Mouse (Mus musculus) megakaryocyte, embryonic 14.5 days (primary cell): ENCODE measurements around the gene Ckap4. TPM values are rescaled to one million over a fixed set of nuclear protein-coding genes. Genes with fewer than 3 reads are reported as not detected.

Experiments
- H3K27me3 ChIP-seq: replicated peaks from 2 replicates; pipeline ENCODE3; 2012; ENCODE audit warnings: inconsistent platforms
- H3K36me3 ChIP-seq: replicated peaks from 2 replicates; pipeline ENCODE3; 2012; ENCODE audit warnings: low read length, inconsistent platforms, mixed read lengths
- H3K4me1 ChIP-seq: 2 replicates; pipeline ENCODE4 v1.6.1; 2012; ENCODE audit warnings: inconsistent platforms
- H3K4me3 ChIP-seq: replicated peaks from 2 replicates; pipeline ENCODE3; 2012; ENCODE audit warnings: moderate library complexity, mild to moderate bottlenecking, inconsistent platforms
- H3K9me3 ChIP-seq: 2 replicates; pipeline ENCODE4 v1.6.1; 2012; ENCODE audit warnings: inconsistent platforms
- FLI1 ChIP-seq: IDR thresholded peaks from 2 replicates; pipeline ENCODE4 v1.6.1; 2012; ENCODE audit warnings: low read length, inconsistent platforms, mixed read lengths
- GATA1 ChIP-seq: IDR thresholded peaks from 3 replicates; pipeline ENCODE4 v1.6.1; 2012; ENCODE audit warnings: mixed read lengths, low read length, inconsistent platforms, borderline replicate concordance
- polyA plus RNA-seq: library from polyadenylated mRNA; stranded (reverse); fragments of >175 nt; gene quantifications from 2 replicates; pipeline ENCODE4 v1.2.3, GENCODE M21; 2012; ENCODE audit warnings: low replicate concordance; ENCODE audit not compliant: insufficient read depth

The Ckap4 gene
- polyA plus RNA-seq: 1.5 and 2.5 TPM in 2 replicates

GRCm38 (mm10) chr10:84533912-84534671, at the start of gene Ckap4:
TSS of gene Ckap4 (minus strand) at chr10:84534062.
- no peaks in the 10 kb centered on the region for H3K36me3 ChIP-seq
- H3K9me3 ChIP-seq: peaks cover 5% of the 10 kb centered on the region
- peak within 1 kb of the TSS; percentile 91 for H3K4me3 ChIP-seq
- H3K4me1 ChIP-seq: peaks cover 43% of the 10 kb centered on the region
- peaks cover 85% of the 10 kb centered on the region for H3K27me3 ChIP-seq
- TF ChIP-seq GATA1 (no peak), FLI1 (no peak)

GRCm38 (mm10) chr10:84582236-84582635, 48.4 kb upstream of the Ckap4 start:
- peaks cover 9% of the 10 kb centered on the region for H3K36me3 ChIP-seq
- TF ChIP-seq FLI1: no peak
- TF ChIP-seq GATA1: no peak
- H3K4me1 ChIP-seq: peaks cover 51% of the 10 kb centered on the region
- no peaks in the 10 kb centered on the region for H3K9me3 ChIP-seq
- H3K4me3 ChIP-seq: no peak overlapping the region
- H3K27me3 ChIP-seq: peaks cover 22% of the 10 kb centered on the region

GRCm38 (mm10) chr10:84581191-84581590, 47.3 kb upstream of the Ckap4 start:
- Histone ChIP-seq H3K27me3 (peaks cover 22% of the 10 kb centered on the region), H3K9me3 (no peaks in the 10 kb centered on the region), H3K36me3 (peaks cover 6% of the 10 kb centered on the region), H3K4me3 (no peak overlapping the region), H3K4me1 (peaks cover 53% of the 10 kb centered on the region)
- TF ChIP-seq FLI1 (no peak), GATA1 (no peak)

GRCm38 (mm10) chr10:84579527-84579926, 45.7 kb upstream of the Ckap4 start:
- peaks cover 55% of the 10 kb centered on the region for H3K4me1 ChIP-seq

GRCm38 (mm10) chr10:84578738-84579137, 44.9 kb upstream of the Ckap4 start:
- Histone ChIP-seq H3K27me3 (peaks cover 14% of the 10 kb centered on the region), H3K9me3 (no peaks in the 10 kb centered on the region), H3K36me3 (no peaks in the 10 kb centered on the region), H3K4me1 (peaks cover 52% of the 10 kb centered on the region), H3K4me3 (peak overlapping the region; percentile 73)
- TF ChIP-seq GATA1: no peak
- no peak for TF ChIP-seq FLI1

More at GRCm38 (mm10) chr10:84579527-84579926, 45.7 kb upstream of the Ckap4 start:
- Histone ChIP-seq H3K36me3 (no peaks in the 10 kb centered on the region), H3K9me3 (no peaks in the 10 kb centered on the region), H3K27me3 (peaks cover 19% of the 10 kb centered on the region), H3K4me3 (no peak overlapping the region)
- no peak for TF ChIP-seq GATA1
- TF ChIP-seq FLI1: no peak

- Histone ChIP-seq H3K4me1 (peaks cover 51% of the 10 kb centered on the region), H3K36me3 (no peaks in the 10 kb centered on the region), H3K27me3 (peaks cover 8% of the 10 kb centered on the region), H3K9me3 (no peaks in the 10 kb centered on the region), H3K4me3 (peak overlapping the region; percentile 96)
- TF ChIP-seq FLI1: no peak
- TF ChIP-seq GATA1: no peak
Measured at GRCm38 (mm10) chr10:84577071-84577727, 43.3 kb upstream of the Ckap4 start.

- Histone ChIP-seq H3K9me3 (no peaks in the 10 kb centered on the region), H3K36me3 (no peaks in the 10 kb centered on the region), H3K4me3 (peak within 1 kb of the TSS; percentile 96), H3K4me1 (peaks cover 44% of the 10 kb centered on the region), H3K27me3 (peaks cover 7% of the 10 kb centered on the region)
- TF ChIP-seq GATA1 (no peak), FLI1 (no peak)
Measured at GRCm38 (mm10) chr10:84576395-84577070, 42.7 kb upstream of the Ckap4 start, which contains the start of gene Tcp11l2. TSS of gene Tcp11l2 (plus strand) at chr10:84576626.

- Histone ChIP-seq H3K4me3 (peak overlapping the region; percentile 96), H3K9me3 (no peaks in the 10 kb centered on the region), H3K4me1 (peaks cover 39% of the 10 kb centered on the region), H3K27me3 (peaks cover 7% of the 10 kb centered on the region), H3K36me3 (no peaks in the 10 kb centered on the region)
- TF ChIP-seq GATA1 (no peak; the same call in 2 of the 3 replicates), FLI1 (no peak)
Measured at GRCm38 (mm10) chr10:84576029-84576394, 42.1 kb upstream of the Ckap4 start.

- Histone ChIP-seq H3K4me1 (peaks cover 37% of the 10 kb centered on the region), H3K9me3 (no peaks in the 10 kb centered on the region), H3K4me3 (no peak overlapping the region), H3K27me3 (peaks cover 5% of the 10 kb centered on the region), H3K36me3 (no peaks in the 10 kb centered on the region)
- no peak for TF ChIP-seq GATA1
Measured at GRCm38 (mm10) chr10:84573671-84574420, 40.0 kb upstream of the Ckap4 start.
